Mouse (Mus musculus) forebrain, embryonic 14.5 days (tissue): ENCODE measurements around the gene Cytip. TPM values are rescaled to one million over a fixed set of nuclear protein-coding genes. Genes with fewer than 3 reads are reported as not detected.

Experiments used
- ATAC-seq: fragments of 200-750 bp; cut with Nextera tagmentation; 2 replicates; pipeline ENCODE4 v1.8.0; 2017; ENCODE audit warnings: mild to moderate bottlenecking, moderate library complexity
- DNase-seq: peaks from one replicate; pipeline ENCODE4 v3.0.0-alpha.2; 2015; ENCODE audit warnings: low spot score
- H3K27ac ChIP-seq: fragments of 300-500 bp; sonication (generic); 2 replicates; pipeline ENCODE4 v1.5.1; 2014; ENCODE audit warnings: low read depth, mild to moderate bottlenecking, control low read depth, low read length, moderate library complexity
- H3K27me3 ChIP-seq: fragments of 300-500 bp; sonication (generic); replicated peaks from 2 replicates; pipeline ENCODE4 v1.6.1; 2014; ENCODE audit warnings: low read length, control low read depth, mixed read lengths; ENCODE audit not compliant: control insufficient read depth, insufficient read depth
- H3K36me3 ChIP-seq: fragments of 300-500 bp; sonication (generic); 2 replicates; pipeline ENCODE4 v1.6.1; 2014; ENCODE audit warnings: low read length, control low read depth; ENCODE audit not compliant: control insufficient read depth, insufficient read depth
- H3K4me1 ChIP-seq: fragments of 300-500 bp; sonication (generic); 2 replicates; pipeline ENCODE4 v1.6.1; 2014; ENCODE audit warnings: antibody characterized with exemption, low read length, control low read depth; ENCODE audit not compliant: control insufficient read depth, insufficient read depth
- H3K4me2 ChIP-seq: fragments of 300-500 bp; sonication (generic); 2 replicates; pipeline ENCODE4 v1.6.1; 2014; ENCODE audit warnings: mild to moderate bottlenecking, control low read depth, low read length
- H3K4me3 ChIP-seq: fragments of 300-500 bp; sonication (generic); 2 replicates; pipeline ENCODE4 v1.5.1; 2014; ENCODE audit warnings: low read depth, low read length, control low read depth
- H3K9ac ChIP-seq: fragments of 300-500 bp; sonication (generic); 2 replicates; pipeline ENCODE4 v1.6.1; 2014; ENCODE audit warnings: mild to moderate bottlenecking, low read length, control low read depth, moderate library complexity
- H3K9me3 ChIP-seq: fragments of 300-500 bp; sonication (generic); replicated peaks from 2 replicates; pipeline ENCODE4 v1.6.1; 2016; ENCODE audit warnings: low read length, control low read depth, mixed read lengths; ENCODE audit not compliant: control insufficient read depth
- WGBS: fragments of 180-500 bp; shearing (Covaris S2); extraction: QIAGEN DNeasy Blood & Tissue Kit; methylation state at CpG from one replicate; pipeline ENCODE4 v1.1.7; 2014; 5-methylcytosine and 5-hydroxymethylcytosine counted together
- polyA plus RNA-seq: library from polyadenylated mRNA; unstranded; fragments of >200 nt; fragmentation: Nextera tagmentation; extraction: Ambion mirVana; gene quantifications from 2 replicates; pipeline ENCODE4 v1.2.1, GENCODE M21; 2014

Gene Cytip
- polyA plus RNA-seq, 1 experiment from 2014 or later, result not detected

- DNase-seq (no peak), ATAC-seq (no peak)
- WGBS, result 89% methylated on average over 6 of the region's 6 CpGs
Observed at GRCm38 (mm10) chr2:58107046-58107445, 88.3 kb downstream of the Cytip start.

GRCm38 (mm10) chr2:58094818-58095217 is 100.5 kb downstream of the Cytip start:
- no peak overlapping the region for H3K4me3 ChIP-seq
- no peak overlapping the region for H3K4me2 ChIP-seq
- H3K4me1 ChIP-seq, result no peaks in the 10 kb centered on the region
- 2% methylated on average over 1 of the region's 1 CpGs for WGBS
- no peak overlapping the region for H3K9ac ChIP-seq
- peak; percentile 78 for ATAC-seq
- H3K9me3 ChIP-seq, result no peaks in the 10 kb centered on the region
- H3K27ac ChIP-seq, result no peak overlapping the region
- no peaks in the 10 kb centered on the region for H3K27me3 ChIP-seq
- H3K36me3 ChIP-seq, result no peaks in the 10 kb centered on the region
- peak; percentile 52 for DNase-seq

More at GRCm38 (mm10) chr2:58107046-58107445, 88.3 kb downstream of the Cytip start:
- H3K36me3 ChIP-seq, result no peaks in the 10 kb centered on the region
- no peak overlapping the region for H3K4me2 ChIP-seq
- no peaks in the 10 kb centered on the region for H3K27me3 ChIP-seq
- H3K27ac ChIP-seq, result no peak overlapping the region
- no peaks in the 10 kb centered on the region for H3K4me1 ChIP-seq
- H3K9ac ChIP-seq, result no peak overlapping the region
- no peak overlapping the region for H3K4me3 ChIP-seq
- H3K9me3 ChIP-seq, result no peaks in the 10 kb centered on the region

- Histone ChIP-seq H3K9me3 (no peaks in the 10 kb centered on the region), H3K27me3 (no peaks in the 10 kb centered on the region), H3K4me3 (no peak overlapping the region), H3K4me2 (no peak overlapping the region), H3K9ac (no peak overlapping the region), H3K4me1 (no peaks in the 10 kb centered on the region), H3K36me3 (no peaks in the 10 kb centered on the region), H3K27ac (no peak overlapping the region)
- WGBS, result 89% methylated on average over 1 of the region's 1 CpGs
- no peak for ATAC-seq
- DNase-seq, result no peak
Observed at GRCm38 (mm10) chr2:58086420-58086819, 108.9 kb downstream of the Cytip start.

- H3K36me3 ChIP-seq, result no peaks in the 10 kb centered on the region
- no peaks in the 10 kb centered on the region for H3K9me3 ChIP-seq
- ATAC-seq (no peak), DNase-seq (no peak)
- H3K4me1 ChIP-seq, result no peaks in the 10 kb centered on the region
- WGBS, result 74% methylated on average over 1 of the region's 1 CpGs
- no peaks in the 10 kb centered on the region for H3K27me3 ChIP-seq
- H3K4me2 ChIP-seq, result no peak overlapping the region
- no peak overlapping the region for H3K9ac ChIP-seq
- H3K4me3 ChIP-seq, result no peak overlapping the region
- H3K27ac ChIP-seq, result no peak overlapping the region
Observed at GRCm38 (mm10) chr2:58079849-58080248, 115.5 kb downstream of the Cytip start.

Other genes with a start within 250 kb of the Cytip start
- 0.06 TPM in 1 of 2 replicates, not detected in the other for gene Galnt5, start 197.6 kb downstream of the Cytip start, polyA plus RNA-seq
- 1.8 and 2.1 TPM in 2 replicates for gene Ermn, start 142.7 kb downstream of the Cytip start, polyA plus RNA-seq
- 1.1 and 1.2 TPM in 2 replicates for gene Acvr1c, start 162.4 kb upstream of the Cytip start, polyA plus RNA-seq